Mouse (Mus musculus) neutrophil, adult 5-6 weeks (primary cell): ENCODE measurements around the gene Scai. TPM values are rescaled to one million over a fixed set of nuclear protein-coding genes. Genes with fewer than 3 reads are reported as not detected.

Experiments
- ATAC-seq: fragments of 151-379, 151-347 bp; 2 replicates; pipeline ENCODE4 v1.8.0; 2017; ENCODE audit warnings: mild to moderate bottlenecking, moderate TSS enrichment; ENCODE audit not compliant: insufficient number of reproducible peaks, poor library complexity, low FRiP score, severe bottlenecking; ENCODE audit errors: extremely low read depth
- total RNA-seq: library from RNA; stranded (forward); fragments of 200-1000 nt; gene quantifications from 2 replicates; pipeline ENCODE4 v1.2.3, GENCODE M21; 2017

Scai gene
- total RNA-seq: 26.6 and 26.9 TPM in 2 replicates

DNA sequence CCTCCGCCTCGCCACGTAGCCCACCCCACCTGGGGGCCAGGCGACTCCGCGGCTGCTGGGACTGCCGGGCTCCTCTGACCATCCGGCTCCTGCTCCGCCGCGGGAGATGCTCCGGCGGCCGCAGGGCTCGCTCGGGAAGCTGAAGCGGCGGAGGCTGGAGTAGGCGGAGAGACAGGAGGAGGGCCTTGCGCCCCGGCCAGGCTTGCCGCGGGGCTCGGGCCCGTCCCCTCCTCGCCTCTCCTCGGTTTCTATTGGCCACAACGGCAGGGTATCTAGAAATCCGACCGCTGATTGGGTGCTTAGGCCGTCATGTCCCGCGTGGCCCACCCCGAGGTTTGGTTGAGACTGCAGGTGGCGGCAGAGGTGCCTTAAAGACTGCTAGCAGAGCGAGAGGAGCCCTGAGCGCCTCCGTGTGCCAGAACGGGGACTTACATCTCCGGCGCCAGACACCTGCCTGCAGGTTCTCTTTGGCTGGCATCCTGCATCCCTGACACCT, at the start of gene Scai:
Gene Scai (minus strand): TSS at position 174 of the 496 bp plus-strand sequence.
- ATAC-seq: peak; percentile 99

- no peak for ATAC-seq
Observed at GRCm38 (mm10) chr2:39226731-39227130, 36.2 kb upstream of the Scai start.

DNA sequence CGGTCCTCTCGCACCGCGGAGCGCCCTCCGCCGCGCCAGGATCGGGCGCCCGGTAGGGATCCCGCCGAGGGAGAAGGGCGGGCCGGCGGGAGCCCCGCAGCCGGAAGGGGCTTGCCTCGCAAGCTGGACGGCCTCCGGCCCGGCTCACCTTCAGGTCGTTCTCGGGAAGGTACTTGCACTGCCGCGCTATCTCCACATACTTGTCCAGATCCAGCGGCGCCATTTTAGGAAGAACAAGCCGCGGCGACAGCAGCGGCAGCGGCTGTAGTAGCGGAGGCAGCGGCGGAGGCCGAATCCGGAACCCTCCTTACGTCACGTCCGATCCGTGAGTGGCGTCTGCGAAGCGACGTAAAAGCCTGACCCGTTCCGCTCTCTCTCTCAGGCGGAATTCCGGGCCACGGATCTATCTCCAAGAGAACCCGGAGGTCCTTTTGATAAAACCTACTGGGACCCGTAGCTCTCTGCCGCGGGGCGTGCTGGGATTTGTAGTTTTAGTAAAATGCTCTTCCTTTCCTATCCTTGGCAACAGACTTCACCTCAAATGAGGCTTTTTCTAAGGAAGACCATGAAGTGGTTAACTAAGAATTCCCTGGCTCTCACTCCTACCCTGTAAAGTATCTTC, 35.6 kb upstream of the Scai start, which contains the start of gene Ppp6c:
Gene Ppp6c (minus strand): TSS at position 433 of the 622 bp plus-strand sequence.
- ATAC-seq: peak; percentile 98

GRCm38 (mm10) chr2:39225331-39226018, 34.9 kb upstream of the Scai start:
- ATAC-seq: peak; percentile 10; the same call in 1 of the 2 replicates

GRCm38 (mm10) chr2:39224621-39225020, 34.1 kb upstream of the Scai start:
- ATAC-seq: no peak

GRCm38 (mm10) chr2:39220010-39220409, 29.5 kb upstream of the Scai start:
- no peak for ATAC-seq

GRCm38 (mm10) chr2:39219034-39219433, 28.5 kb upstream of the Scai start:
- no peak for ATAC-seq

- no peak for ATAC-seq
Observed at GRCm38 (mm10) chr2:39217150-39217549, 26.6 kb upstream of the Scai start.

- ATAC-seq: no peak
Observed at GRCm38 (mm10) chr2:39210738-39211137, 20.2 kb upstream of the Scai start.

GRCm38 (mm10) chr2:39203359-39203758, 12.8 kb upstream of the Scai start:
- no peak for ATAC-seq

GRCm38 (mm10) chr2:39194809-39195208, 4.3 kb upstream of the Scai start:
- ATAC-seq: no peak

DNA sequence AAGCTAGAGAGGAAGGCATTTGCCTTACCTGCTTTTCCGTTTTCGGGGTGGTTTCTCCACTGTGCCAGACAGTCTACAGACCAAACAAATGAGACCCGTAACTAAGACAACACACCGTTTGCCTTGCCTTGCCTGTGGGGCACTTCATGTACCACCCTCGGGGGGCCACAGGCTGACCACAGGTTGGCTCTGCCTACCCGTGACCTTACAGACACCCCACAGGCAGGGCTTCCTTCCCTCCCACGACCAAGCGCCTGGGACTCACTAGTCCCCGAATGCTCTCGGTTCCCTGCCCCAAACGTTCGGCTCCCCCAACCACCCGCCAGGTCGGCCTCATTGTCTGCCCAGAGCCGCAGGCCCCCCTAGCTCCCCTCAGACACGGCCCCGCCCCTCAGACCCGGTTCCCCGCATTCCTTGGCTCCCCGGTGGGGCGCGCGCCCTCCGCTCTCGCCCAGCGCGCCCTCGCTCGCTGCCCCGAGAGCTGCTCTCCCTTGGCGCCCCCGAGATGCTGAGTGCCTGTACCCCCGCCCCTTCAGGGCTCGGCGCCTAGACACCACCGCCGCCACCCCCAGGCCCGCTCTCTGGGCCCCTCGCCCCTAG, 473 bp downstream of the Scai start:
- ATAC-seq: peak; percentile 2; the same call in 1 of the 2 replicates

GRCm38 (mm10) chr2:39185942-39186341, 4.6 kb downstream of the Scai start:
- ATAC-seq: no peak

DNA sequence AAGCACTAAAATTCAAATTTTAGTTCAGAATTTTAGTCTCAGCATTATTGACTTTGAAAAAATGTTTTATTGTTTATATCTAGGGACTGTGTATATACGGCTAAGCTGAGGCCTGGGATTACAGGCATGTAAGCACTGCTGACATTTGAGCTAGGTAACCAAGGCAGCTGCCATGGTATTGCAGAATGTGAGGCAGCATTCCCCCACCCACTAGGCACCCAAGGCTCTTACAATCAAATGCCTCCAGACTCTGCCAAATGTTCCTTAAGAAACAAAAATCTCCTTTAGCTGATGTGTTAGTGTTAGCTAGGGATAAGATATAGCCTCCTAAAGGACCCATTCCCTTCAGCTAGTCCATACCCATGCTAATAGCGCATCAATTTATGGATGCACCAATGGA, 6.9 kb downstream of the Scai start:
- ATAC-seq: no peak

- ATAC-seq: no peak
Observed at GRCm38 (mm10) chr2:39160996-39161395, 29.5 kb downstream of the Scai start.

- ATAC-seq: no peak
Observed at GRCm38 (mm10) chr2:39157916-39158315, 32.6 kb downstream of the Scai start.

DNA sequence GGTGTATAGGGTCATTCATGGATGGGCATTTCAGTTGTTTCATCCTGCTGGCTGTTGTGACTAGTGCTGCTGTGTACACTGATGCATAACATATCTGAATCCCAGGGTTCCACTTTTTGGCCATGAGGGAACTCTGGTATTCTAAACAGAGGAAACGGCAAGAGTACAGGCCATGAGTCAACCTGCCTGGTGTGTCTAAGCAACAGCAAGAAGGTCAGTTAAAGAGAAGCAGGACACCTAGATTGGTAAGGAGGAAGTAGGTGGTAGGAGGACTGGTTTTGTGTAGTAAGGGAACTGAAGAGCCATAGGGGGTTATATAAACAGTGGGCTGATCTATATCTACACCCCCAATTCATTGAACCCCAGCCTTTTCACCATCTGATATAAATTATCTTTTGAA, 33.7 kb downstream of the Scai start:
- ATAC-seq: no peak

GRCm38 (mm10) chr2:39150943-39151342, 39.6 kb downstream of the Scai start:
- no peak for ATAC-seq

GRCm38 (mm10) chr2:39148075-39148474, 42.5 kb downstream of the Scai start:
- ATAC-seq: no peak

DNA sequence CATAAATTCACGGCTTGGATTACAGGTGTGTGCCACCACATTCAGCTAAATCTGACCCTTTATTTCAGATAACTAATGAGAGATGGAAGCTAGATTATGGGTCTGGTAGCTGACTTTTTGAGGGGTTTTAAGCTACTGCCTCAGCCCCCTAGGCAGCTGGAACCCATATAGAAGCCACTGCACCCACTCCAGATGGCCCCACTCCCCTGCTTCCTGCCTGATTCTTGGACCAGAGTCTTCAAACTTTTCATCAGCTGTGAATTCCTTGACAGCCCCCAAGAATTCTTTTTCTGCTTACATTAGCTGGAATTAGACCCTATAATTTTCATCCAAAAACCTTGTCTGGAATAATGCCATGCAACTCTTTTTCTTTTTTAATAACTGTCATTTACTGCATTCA, 44.1 kb downstream of the Scai start:
- no peak for ATAC-seq
